ENCODE assay signal across 14 mouse cellular contexts in genomic region chr1:177367864-177368610, GRCm38 (mm10).
"Had no signal": no experiment of that assay in that cellular context is flagged by ENCODE, and none has a peak within 500 bp of the region (broad histone marks: within the 10 kb centered on the region; RNA-seq: fewer than 3 reads in every experiment).

No protein-coding gene starts in this region.

- H3K9me3 ChIP-seq: kidney, embryonic 15.5 days; limb, embryonic 12.5 days; megakaryocyte, embryonic 14.5 days; midbrain, embryonic 13.5 days; neural tube, embryonic 12.5 days had no signal

- H3K27me3 ChIP-seq: kidney, embryonic 15.5 days; limb, embryonic 12.5 days; midbrain, embryonic 13.5 days; neural tube, embryonic 12.5 days had no signal

- H3K4me1 ChIP-seq: limb, embryonic 12.5 days; neural tube, embryonic 12.5 days had no signal

- DNase-seq: kidney, adult 2 months; kidney, postnatal 14 days; layer of hippocampus, adult 9-11 months; liver; lung, adult 18-20 months; lung, postnatal 36 days; thymus, postnatal 4 days had no signal

- H3K27ac ChIP-seq: kidney, embryonic 15.5 days; limb, embryonic 12.5 days; liver, embryonic 14.5 days; midbrain, embryonic 13.5 days; neural tube, embryonic 12.5 days; stomach, postnatal 0 days had no signal

- H3K4me3 ChIP-seq: kidney, embryonic 15.5 days; limb, embryonic 12.5 days; megakaryocyte, embryonic 14.5 days; midbrain, embryonic 13.5 days; neural tube, embryonic 12.5 days had no signal

- H3K4me2 ChIP-seq: kidney, embryonic 15.5 days; limb, embryonic 12.5 days; midbrain, embryonic 13.5 days; neural tube, embryonic 12.5 days had no signal

- H3K9ac ChIP-seq: kidney, embryonic 15.5 days; limb, embryonic 12.5 days; liver, embryonic 14.5 days; midbrain, embryonic 13.5 days; neural tube, embryonic 12.5 days had no signal

- H3K36me3 ChIP-seq: kidney, embryonic 15.5 days; limb, embryonic 12.5 days; midbrain, embryonic 13.5 days; neural tube, embryonic 12.5 days had no signal

- ATAC-seq: midbrain, embryonic 13.5 days had no signal
